Mouse (Mus musculus) kidney, postnatal 36 days (tissue): ENCODE data around the gene Akr1c14.
"Not testable (repeated sequence)": the region's sequence is repeated elsewhere in the genome, so short reads cannot be mapped to it uniquely, and the experiment has no call there.

ENCODE experiments used
- DNase-seq, 2 experiments: peaks; one replicate each; pipeline ENCODE4 v3.0.0; 2021 to 2022; ENCODE audit warnings: mixed read lengths in 2 of 2

Akr1c14 gene

GRCm38 (mm10) chr13:4048719-4049118 is at the start of gene Akr1c14:
Gene Akr1c14, plus strand, starts transcription at chr13:4049011.
- peak in 1 of 2 experiments; percentile 25 for DNase-seq

GRCm38 (mm10) chr13:4001687-4002086 is 47.1 kb upstream of the Akr1c14 start:
- DNase-seq = peak; percentile 72 to 87

DNA sequence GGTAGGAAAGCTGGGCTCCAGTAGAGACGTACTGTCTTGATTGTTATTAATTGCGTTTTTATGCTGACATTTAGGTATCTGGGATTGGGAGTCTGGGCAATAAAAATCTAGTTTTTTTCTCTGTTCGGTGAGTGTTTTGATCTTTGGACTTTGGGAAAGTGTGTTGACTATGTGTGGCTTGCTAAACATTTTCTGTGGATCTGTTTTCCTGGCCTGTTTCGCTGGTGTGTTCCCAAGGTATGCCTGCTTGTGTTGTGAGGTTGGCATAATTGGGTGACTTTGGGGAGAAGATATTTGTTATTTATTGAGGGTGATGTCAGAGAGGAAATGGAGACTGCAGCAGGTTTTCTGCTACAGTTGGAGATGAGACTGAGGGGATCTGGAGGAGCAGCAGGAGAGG is 38.0 kb upstream of the Akr1c14 start:
- no peak for DNase-seq

- no peak for DNase-seq
These were observed 35.0 kb upstream of the Akr1c14 start for GRCm38 (mm10) chr13:4013811-4014210.

DNA sequence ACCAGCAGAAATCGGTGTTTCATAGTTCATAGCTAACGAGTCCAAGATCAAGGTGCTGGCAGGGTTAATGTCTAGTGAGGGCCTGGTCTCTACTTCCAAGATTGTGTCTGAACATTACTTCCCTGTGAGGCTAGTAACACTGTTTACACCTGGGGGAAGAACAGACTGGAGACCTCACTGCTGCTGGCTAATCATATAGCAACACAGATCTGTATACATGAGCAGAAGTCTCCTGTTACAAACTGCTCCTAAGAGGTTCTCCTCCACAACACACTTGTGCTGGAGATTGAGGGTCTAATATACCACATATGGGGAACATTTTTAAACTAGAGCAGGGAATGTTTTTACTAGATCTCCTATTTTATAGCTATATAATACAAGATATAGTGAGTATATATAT is 18.9 kb upstream of the Akr1c14 start:
- DNase-seq = no peak

DNA sequence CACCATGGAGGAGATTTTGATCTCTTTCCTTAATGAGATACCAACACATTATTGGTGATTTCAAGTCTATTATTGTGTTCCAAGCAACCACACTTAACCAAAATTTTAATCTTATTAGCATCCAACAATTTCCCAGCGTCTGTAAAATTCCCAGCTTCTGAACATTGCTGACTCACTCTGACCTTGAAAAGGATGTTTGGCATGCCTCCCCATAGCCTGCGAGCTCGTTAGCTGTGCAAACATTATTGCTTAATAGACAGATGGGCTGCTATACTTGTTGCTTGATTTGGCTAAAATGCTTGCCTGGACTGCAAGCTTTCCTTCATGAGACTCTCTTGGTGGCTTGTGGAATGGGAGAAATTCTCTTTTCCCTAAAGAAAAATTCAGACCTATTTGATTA is 16.3 kb upstream of the Akr1c14 start:
- peak; percentile 26 to 28 for DNase-seq

DNA sequence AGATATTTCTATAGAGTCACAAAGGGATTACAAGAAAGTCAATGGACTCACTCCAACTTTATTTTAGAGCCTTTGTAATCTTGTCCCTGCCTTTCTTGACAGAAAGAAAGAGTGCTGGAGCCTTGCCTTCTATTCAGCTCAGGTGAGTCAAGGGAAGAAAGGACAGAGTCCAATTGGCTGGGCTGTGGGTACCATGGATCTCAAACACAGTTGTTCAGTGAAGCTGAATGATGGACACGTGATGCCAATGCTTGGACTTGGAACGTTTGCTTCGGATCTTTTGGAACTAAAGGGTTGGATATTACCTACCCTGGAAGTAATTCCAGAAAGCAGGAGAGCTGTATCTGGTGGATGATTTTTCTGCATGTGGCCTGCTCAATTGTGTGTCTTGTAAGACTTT is 13.8 kb upstream of the Akr1c14 start:
- DNase-seq = peak in 1 of 2 experiments; percentile 56

DNA sequence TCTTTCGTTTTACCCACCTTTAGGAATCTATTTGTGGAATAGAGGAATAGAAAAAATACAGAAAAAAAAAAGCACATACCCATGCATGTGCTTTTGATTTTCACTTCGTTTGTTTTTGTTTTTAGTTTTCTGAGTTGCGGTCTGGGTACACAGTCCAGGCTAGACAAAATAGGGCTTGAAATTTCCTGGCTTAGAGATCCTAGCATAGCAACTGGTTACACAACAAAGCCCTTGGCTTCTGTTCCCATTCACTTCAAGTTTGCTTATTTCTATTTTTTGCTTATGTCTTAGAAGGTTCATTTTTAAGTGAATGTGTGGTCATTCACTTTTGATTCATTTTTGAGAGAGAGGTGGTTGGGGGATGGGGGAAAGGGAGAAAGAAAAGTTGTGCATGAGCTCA is 2.7 kb upstream of the Akr1c14 start:
- DNase-seq = no peak

DNA sequence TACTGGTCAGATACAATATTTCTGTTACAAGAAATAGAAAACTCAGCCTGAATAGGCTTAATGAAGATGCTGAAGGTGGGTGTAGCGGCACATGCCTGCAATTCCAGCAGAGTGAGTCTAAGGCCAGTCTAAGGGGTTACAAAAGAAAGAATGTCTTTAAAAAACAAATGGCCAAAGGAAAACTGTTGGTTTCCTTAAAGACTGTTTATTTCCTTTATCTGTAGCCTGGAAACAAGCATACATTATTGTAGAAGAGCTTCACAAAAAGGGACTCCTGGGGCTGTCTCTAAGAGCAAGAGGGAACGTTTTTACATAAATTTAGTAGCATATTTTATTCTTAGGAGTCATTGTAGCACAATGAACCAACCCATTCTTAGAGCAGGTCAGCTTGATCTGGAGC is 2.0 kb upstream of the Akr1c14 start:
- no peak for DNase-seq

DNA sequence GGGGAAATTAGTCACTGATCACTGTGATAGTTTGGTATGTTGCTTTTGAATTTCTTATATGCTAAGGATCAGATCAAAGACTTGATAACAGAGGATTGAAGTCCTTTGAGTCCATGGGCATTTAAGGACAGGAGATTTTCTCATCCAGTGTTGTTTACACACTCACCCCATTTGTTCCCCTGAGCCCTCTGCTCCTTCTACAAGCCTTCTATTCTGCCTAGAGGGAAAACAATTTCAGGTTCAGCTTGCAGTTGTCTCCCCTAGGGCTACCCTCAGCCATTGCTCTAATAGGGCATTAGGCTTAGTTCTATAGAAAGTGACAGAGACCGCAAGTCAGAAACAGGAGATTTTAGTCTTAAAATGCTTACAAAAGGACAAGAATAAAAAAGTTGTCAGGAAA is 585 bp upstream of the Akr1c14 start:
- DNase-seq = no peak

DNA sequence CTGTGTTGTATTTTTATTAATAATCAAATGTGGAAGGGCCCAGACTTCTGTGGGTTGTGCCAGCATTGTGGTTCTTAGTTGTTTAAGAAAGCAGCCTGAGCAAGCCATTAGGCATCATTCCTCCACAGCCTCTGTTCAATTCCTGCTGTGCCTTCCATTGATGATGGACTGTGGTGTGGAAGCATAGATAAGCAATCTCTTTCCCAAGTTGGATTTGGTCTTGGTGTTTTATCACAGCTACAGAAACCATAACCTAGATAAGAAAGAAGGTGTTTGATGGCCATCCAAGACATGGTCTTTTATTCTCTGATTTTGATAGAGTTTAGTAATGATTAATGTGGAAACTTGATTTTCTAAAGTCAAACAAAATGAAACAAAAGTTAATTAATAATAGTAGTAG is 844 bp downstream of the Akr1c14 start:
- DNase-seq = no peak

GRCm38 (mm10) chr13:4055450-4055849 is 6.6 kb downstream of the Akr1c14 start:
- DNase-seq = no peak

GRCm38 (mm10) chr13:4056211-4056610 is 7.4 kb downstream of the Akr1c14 start:
- DNase-seq = no peak

DNA sequence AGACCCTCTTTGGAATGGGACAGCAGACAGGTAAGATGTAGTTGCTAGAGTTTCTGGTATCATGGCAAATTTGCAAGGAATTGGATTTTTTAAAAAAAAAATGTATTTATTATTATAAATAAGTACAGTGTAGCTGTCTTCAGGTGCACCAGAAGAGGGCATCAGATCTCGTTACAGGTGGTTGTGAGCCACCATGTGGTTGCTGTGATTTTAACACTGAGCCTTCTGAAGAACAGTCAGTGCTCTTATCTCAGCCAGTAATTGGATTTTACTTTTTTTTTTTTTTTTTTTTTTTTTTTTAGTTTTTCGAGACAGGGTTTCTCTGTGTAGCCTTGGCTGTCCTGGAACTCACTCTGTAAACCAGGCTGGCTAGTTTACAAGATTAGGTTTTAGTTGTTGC is 9.4 kb downstream of the Akr1c14 start:
- DNase-seq = not testable (repeated sequence)

DNA sequence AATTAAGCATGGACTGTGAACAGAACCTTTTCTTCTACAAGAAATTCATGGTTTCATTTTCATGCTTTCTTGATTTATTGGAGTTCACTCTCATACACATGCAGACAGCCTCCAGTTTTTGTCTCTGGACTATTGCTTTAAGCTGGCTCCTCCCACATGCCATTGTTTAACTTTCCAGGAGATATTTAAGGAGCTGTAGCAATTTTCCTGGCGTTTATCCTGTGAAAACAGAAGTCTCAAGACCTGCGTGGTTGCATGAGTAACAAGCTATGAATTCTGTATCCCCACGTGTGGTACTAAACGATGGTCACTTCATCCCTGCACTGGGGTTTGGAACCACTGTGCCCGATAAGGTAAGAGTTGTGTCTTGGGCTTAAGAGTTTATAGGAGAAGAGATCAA is 10.6 kb downstream of the Akr1c14 start:
- DNase-seq = peak in 1 of 2 experiments; percentile 6

DNA sequence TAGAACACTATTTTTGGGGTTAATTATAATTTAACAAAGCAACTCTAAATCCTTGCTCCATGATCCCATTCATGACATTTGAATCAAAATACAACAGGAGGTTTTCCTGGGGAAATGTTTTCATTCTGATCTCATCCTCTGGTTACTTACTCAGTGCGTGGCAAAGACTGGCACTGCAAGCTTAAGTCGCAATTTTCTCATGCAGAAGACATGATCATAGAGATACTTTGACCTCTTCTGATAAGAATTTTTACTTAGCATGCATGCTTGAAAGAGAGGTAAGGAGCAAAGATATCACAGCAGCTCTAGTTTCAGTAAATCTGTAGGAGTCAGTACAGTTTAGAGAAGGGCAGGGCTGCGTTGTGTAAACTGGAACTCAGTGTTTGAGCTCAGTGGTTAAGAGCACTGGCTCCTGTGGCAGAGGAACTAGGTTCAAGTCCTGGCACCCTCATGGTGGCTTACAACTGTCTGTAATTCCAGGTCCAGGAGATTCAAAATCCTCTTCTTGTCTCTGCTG is 11.5 kb downstream of the Akr1c14 start:
- no peak for DNase-seq

- DNase-seq = no peak
These were observed 28.0 kb downstream of the Akr1c14 start for GRCm38 (mm10) chr13:4076517-4077435.

DNA sequence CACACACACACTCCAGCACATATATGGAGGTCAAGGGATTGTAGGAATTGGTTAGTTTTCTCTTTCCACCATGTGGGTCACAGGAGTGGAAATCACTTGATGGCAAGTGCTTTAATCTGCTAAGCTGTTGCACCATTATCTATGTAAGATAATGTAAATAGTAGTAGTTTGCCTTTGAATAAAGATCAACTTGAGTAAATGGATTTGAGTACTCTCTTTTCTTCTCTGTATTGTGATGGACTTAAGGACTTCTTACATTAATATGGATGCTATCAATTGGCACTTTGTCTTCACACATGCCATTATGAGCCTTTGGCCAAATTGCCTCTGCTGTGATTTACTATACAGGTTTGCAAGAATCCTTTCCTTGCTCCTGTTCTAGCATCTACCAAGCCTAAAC is 31.1 kb downstream of the Akr1c14 start:
- DNase-seq = no peak

- DNase-seq = no peak
These were observed 52.9 kb downstream of the Akr1c14 start for GRCm38 (mm10) chr13:4101691-4102090.

GRCm38 (mm10) chr13:4102721-4103120 is 53.9 kb downstream of the Akr1c14 start:
- peak in 1 of 2 experiments; percentile 29 for DNase-seq

GRCm38 (mm10) chr13:4110281-4111188 is 61.7 kb downstream of the Akr1c14 start:
- DNase-seq = peak; percentile 77 to 84

GRCm38 (mm10) chr13:4119181-4119904 is 70.5 kb downstream of the Akr1c14 start:
- DNase-seq = no peak

DNA sequence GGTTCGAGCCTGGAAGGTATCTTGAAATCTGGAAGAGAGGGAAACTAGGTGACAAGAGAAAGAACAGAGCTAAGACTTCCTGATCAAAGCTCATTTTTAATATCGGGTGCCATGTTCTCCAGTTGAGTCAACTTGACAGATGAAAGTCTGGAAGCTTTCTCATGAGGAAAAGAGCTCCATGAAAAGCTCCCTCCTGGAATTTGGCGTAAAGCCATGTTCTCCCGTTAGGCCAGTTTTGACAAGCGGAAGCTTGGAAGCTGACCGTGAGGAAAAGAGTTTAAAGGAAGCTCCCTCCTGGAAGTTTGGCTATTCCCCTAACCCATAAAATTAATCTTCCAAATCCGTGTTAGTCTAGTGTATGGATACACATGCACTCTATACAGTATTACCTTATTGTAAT is 74.3 kb downstream of the Akr1c14 start:
- DNase-seq = peak in 1 of 2 experiments; percentile 44
